Mouse (Mus musculus) bone marrow, adult 2 months (tissue): ENCODE results near the gene Rnasek.

Experiments
- CTCF ChIP-seq: fragments of 200-500 bp; IDR thresholded peaks from 2 replicates; pipeline ENCODE4 v1.5.1; 2011; ENCODE audit warnings: low read length, control low read depth; ENCODE audit not compliant: control insufficient read depth, insufficient read depth
- POLR2A ChIP-seq: fragments of 200-500 bp; IDR thresholded peaks from 2 replicates; pipeline ENCODE4 v1.6.1; 2011; ENCODE audit warnings: low read depth, mild to moderate bottlenecking, control low read depth, low read length, borderline replicate concordance; ENCODE audit not compliant: control insufficient read depth

DNA sequence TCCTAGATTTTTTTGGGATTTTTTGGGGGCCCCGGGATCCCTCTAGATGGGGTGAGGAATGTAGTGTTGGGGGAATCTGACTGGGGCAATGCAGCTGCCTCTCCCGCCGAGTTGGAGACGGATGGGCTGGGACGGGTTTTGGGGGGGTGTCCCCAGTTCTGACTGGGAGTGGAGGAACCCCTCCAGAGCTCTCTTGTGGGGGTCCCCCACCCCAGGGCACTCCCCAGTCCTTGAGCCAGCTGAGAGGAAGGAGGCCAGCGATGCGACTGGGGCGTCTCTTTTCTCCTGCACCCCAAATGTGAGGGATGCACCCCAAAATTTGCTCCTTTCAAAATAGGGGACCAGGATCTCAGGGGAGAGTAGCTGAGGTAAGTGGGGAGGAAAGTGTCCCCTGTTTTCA, 6.6 kb downstream of the Rnasek start:
- TF ChIP-seq POLR2A (no peak), CTCF (no peak)
